In genomic region chr13:41881201-41881600, GRCm38 (mm10) we compare ENCODE assay signal across 11 mouse cellular contexts. TPM values are rescaled to one million over a fixed set of nuclear protein-coding genes. Genes with fewer than 3 reads are reported as not detected.
DNase-seq lines count a peak whose midpoint lies in the region.
"Had no signal": no experiment of that assay in that cellular context is flagged by ENCODE, and none has a peak within 500 bp of the region (broad histone marks: within the 10 kb centered on the region; RNA-seq: fewer than 3 reads in every experiment).

No protein-coding gene starts in this region.

- intact Hi-C loops in left cerebral cortex, postnatal 4 days (cut with DNase I): no loop called here
- intact Hi-C loops in left cerebral cortex, postnatal 14 days (cut with DNase I): no loop called here
- intact Hi-C loops in heart, postnatal 14 days (cut with DNase I): no loop called here

- DNase-seq in left cerebral cortex, postnatal 4 days: peak; percentile 4
- DNase-seq in left cerebral cortex, postnatal 14 days (ENCODE audit: low spot score in 2 of 2): no peak
- peak; percentile 82 for DNase-seq in adrenal gland, adult 2 months
- peak; percentile 72 to 77 for DNase-seq in adrenal gland, postnatal 36 days
- peak; percentile 11 to 31 for DNase-seq in heart, postnatal 14 days
- no peak for DNase-seq in left cerebral cortex, adult 11 months (ENCODE audit: low spot score)
- DNase-seq in thymus, adult 18-20 months: no peak
- DNase-seq: thymus, postnatal 25 days had no signal

RNA-seq across cellular contexts. Expression of gene Adtrp, which starts 33.7 kb away (rescaled TPM):
- not detected for total RNA-seq in left cerebral cortex, postnatal 4 days (2021)
- 1 to 10 TPM in 1 of 2 experiments, under 1 TPM in 1; 0.22 to 1.2 TPM for total RNA-seq in left cerebral cortex, postnatal 14 days (2021)
- total RNA-seq in adrenal gland, adult 2 months (2021): 100 to 1,000 TPM in 1 of 2 experiments, 10 to 100 TPM in 1; 52.7 to 132 TPM
- 6.1 and 6.9 TPM in 2 replicates for polyA plus RNA-seq in adrenal gland, adult 2 months (2012; rRNA removed)
- total RNA-seq in adrenal gland, postnatal 36 days (2021): 10 to 100 TPM; 22.5 to 45.9 TPM
- total RNA-seq in heart, postnatal 14 days (2021): 1 to 10 TPM; 1.8 to 2.4 TPM
- total RNA-seq: hematopoietic stem cell, adult 5-6 weeks had no signal
- polyA plus RNA-seq: midbrain, embryonic 13.5 days; neural tube, embryonic 11.5 days had no signal

Comparison
In these comparisons a context has a peak if more than half of its experiments do, and no peak if none do; other contexts are left out.
1. DNase-seq: peak in left cerebral cortex, postnatal 4 days (single experiment), adrenal gland, adult 2 months (single experiment), adrenal gland, postnatal 36 days (2 of 2) and heart, postnatal 14 days (2 of 2); none in left cerebral cortex, postnatal 14 days (0 of 2), left cerebral cortex, adult 11 months (single experiment) and thymus, adult 18-20 months (0 of 2).
2. RNA of gene Adtrp, which starts 33.7 kb away (total RNA-seq): 52.7 to 132 TPM in adrenal gland, adult 2 months and 22.5 to 45.9 TPM in adrenal gland, postnatal 36 days; 1.8 to 2.4 TPM in heart, postnatal 14 days, 0.22 to 1.2 TPM in left cerebral cortex, postnatal 14 days and not detected in left cerebral cortex, postnatal 4 days; every median in the first group is over 4 times any median in the second.